Mouse (Mus musculus) frontal cortex, postnatal 14 days (tissue): ENCODE data around the gene Srpk3.
"Not testable (repeated sequence)": the region's sequence is repeated elsewhere in the genome, so short reads cannot be mapped to it uniquely, and the experiment has no call there.

Experiments used
- DNase-seq, 2 experiments: peaks; one replicate each; pipeline ENCODE4 v3.0.0; 2022; ENCODE audit warnings: low spot score in 2 of 2

Gene Srpk3

GRCm38 (mm10) chrX:73774168-73774760, at the start of gene Srpk3:
Gene Srpk3 (plus strand): TSS chrX:73774405.
- no peak for DNase-seq

GRCm38 (mm10) chrX:73730908-73731307, 43.3 kb upstream of the Srpk3 start:
- DNase-seq, result no peak

GRCm38 (mm10) chrX:73738155-73738554, 36.0 kb upstream of the Srpk3 start:
- DNase-seq, result no peak

GRCm38 (mm10) chrX:73739151-73739550, 35.1 kb upstream of the Srpk3 start:
- DNase-seq, result no peak

GRCm38 (mm10) chrX:73739841-73740240, 34.4 kb upstream of the Srpk3 start:
- not testable (repeated sequence) for DNase-seq

GRCm38 (mm10) chrX:73744774-73745481, 29.3 kb upstream of the Srpk3 start:
- no peak for DNase-seq

GRCm38 (mm10) chrX:73748977-73749376, 25.2 kb upstream of the Srpk3 start:
- no peak for DNase-seq

GRCm38 (mm10) chrX:73756334-73757140, 17.7 kb upstream of the Srpk3 start, which contains the start of gene Plxnb3:
Gene Plxnb3 (plus strand): TSS chrX:73757090.
- no peak for DNase-seq

- DNase-seq, result no peak
Observed at GRCm38 (mm10) chrX:73758611-73759290, 15.5 kb upstream of the Srpk3 start.

- DNase-seq, result no peak
Observed at GRCm38 (mm10) chrX:73765311-73765710, 8.9 kb upstream of the Srpk3 start.

- DNase-seq, result no peak
Observed at GRCm38 (mm10) chrX:73767267-73767666, 6.9 kb upstream of the Srpk3 start.

GRCm38 (mm10) chrX:73774802-73775483, 738 bp downstream of the Srpk3 start:
- no peak for DNase-seq

GRCm38 (mm10) chrX:73782227-73782626, 8.0 kb downstream of the Srpk3 start:
- no peak for DNase-seq

GRCm38 (mm10) chrX:73785666-73786065, 11.5 kb downstream of the Srpk3 start:
- no peak for DNase-seq

- DNase-seq, result peak; percentile 86 to 94
Observed at GRCm38 (mm10) chrX:73786364-73787224, 12.4 kb downstream of the Srpk3 start, which contains the start of the genes Idh3g and Ssr4. Gene Idh3g (minus strand): TSS chrX:73786897. Gene Ssr4 (plus strand): TSS chrX:73787028.

GRCm38 (mm10) chrX:73787225-73787558, 13.0 kb downstream of the Srpk3 start:
- no peak for DNase-seq

- DNase-seq, result no peak
Observed at GRCm38 (mm10) chrX:73788501-73788900, 14.3 kb downstream of the Srpk3 start.

GRCm38 (mm10) chrX:73793039-73793438, 18.8 kb downstream of the Srpk3 start:
- DNase-seq, result no peak

GRCm38 (mm10) chrX:73793505-73793904, 19.3 kb downstream of the Srpk3 start:
- DNase-seq, result no peak

- DNase-seq, result no peak
Observed at GRCm38 (mm10) chrX:73797511-73797910, 23.3 kb downstream of the Srpk3 start.
